Mouse (Mus musculus): ENCODE measurements around the gene Fam25c. TPM values are rescaled to one million over a fixed set of nuclear protein-coding genes. Genes with fewer than 3 reads are reported as not detected.
A peak's percentile ranks its signal among the peaks of the same experiment; 100 is the strongest.

The Fam25c gene
- not detected in 2 replicates for polyA plus RNA-seq (2012; rRNA removed)

DNA sequence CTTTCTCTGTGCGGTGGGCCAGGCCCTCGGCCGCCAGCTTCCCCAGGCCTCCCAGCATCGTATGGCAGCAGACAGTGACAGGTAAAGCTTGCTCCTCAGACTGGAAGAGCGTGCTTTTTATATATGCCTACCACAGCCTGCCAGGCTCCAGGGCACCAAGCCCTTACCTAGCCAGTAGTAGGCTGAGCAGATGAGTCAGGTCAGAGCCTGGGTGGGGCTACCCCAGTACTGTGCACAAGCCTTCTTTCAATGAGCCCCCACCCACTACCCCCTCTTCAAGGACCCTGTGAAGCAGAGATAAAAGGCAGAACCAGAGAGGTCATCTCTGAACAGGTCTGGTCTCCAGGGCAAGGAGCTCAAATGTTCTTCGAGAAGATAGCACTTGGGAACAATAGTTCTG, at the start of gene Fam25c:
Gene Fam25c, minus strand, starts transcription at position 133 of the 400 bp plus-strand sequence.
- DNase-seq (ENCODE audit: low read depth, low spot score): no peak
- 82% methylated on average over 6 of the region's 6 CpGs for WGBS

DNA sequence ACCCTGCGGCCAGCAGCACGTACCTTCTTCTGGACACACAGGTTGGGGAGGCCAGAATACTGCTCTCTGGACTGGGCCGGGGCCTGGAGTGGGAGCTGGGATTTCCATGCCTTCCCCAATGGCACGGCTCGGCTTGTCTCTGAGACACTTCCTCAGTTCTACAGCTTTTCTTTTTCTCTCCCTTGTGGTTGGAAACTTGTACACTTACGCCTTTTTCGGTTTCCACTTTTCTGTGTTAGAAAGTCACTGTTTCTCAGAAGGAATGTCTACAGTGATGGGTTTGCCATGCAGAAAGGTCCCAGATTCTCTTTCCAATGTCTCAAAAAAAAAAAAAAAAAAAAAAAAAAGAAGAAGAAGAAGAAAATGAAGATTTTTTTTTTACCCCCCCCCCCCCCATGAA, 48.2 kb upstream of the Fam25c start:
- WGBS: 94% methylated on average over 7 of the region's 7 CpGs
- DNase-seq (ENCODE audit: low read depth, low spot score): no peak

DNA sequence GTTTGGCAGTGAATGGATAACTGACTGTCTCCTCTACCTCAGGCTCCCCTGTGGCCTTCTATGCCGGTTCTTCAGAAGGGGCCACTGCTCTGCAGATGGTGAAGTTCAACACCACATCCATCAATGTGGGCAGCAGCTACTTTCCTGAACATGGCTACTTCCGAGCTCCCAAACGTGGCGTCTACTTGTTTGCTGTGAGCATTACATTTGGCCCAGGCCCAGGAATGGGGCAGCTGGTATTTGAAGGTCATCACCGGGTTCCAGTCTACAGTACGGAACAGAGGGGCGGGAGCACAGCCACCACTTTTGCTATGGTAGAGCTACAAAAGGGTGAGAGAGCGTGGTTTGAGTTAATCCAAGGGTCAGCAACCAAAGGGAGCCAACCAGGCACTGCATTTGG, 47.6 kb upstream of the Fam25c start:
- no peak for DNase-seq (ENCODE audit: low read depth, low spot score)
- 49% methylated on average over 8 of the region's 8 CpGs for WGBS

DNA sequence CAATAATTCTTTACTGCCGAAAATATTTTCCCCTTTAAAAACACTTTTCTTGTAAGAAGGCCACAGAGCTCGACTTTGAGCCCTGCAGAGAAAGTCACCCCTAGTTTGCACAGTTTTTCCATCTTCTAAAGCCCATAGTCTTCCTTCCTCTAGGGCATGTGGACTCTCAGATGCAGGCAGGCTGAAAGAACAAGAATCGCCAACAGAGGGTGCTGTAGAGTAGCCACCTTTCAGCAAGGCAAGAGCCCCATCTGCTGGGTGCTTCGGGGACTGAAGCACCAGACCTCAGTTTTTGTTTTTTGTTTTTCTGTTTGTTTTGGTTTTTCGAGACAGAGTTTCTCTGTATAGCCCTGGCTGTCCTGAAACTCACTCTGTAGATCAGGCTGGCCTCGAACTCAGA, 45.9 kb upstream of the Fam25c start:
- DNase-seq (ENCODE audit: low read depth, low spot score): peak; percentile 48
- WGBS: 32% methylated on average over 6 of the region's 6 CpGs

DNA sequence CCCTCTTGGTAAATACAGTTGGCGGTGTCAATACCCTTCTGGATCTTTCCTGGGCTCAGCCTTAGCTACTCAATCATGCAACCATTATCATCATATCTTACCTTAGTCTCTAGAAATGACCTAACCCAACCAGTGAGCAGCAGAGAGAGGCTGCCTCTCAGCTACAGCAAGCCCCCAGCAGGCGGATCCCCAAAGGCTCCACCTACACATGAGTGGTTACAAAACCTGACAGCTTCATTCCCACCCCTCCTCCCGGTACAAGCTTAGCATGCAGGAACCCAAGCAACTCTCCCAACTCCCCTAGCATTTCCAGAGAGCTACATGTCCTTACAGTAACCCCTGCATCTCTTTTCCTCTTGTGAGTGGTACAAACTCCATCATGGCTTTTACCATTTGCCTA, 44.8 kb upstream of the Fam25c start:
- WGBS: 89% methylated on average over 3 of the region's 3 CpGs

DNA sequence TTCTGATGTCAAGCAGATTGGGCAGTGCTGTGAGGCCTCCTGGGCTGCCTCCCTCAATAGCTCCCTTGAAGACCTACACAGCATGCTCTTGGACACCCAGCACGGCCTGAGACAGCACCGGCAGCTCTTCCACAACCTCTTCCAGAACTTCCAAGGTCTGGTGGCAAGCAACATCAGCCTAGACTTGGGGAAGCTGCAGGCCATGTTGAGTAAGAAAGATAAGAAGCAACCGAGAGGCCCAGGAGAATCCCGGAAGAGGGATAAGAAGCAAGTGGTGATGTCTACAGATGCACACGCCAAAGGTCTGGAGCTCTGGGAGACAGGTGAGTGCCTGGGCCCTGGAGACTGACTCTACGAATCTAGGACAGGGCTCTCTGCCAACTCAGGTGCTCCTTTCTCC, 44.1 kb upstream of the Fam25c start:
- WGBS: 96% methylated on average over 6 of the region's 6 CpGs
- no peak for DNase-seq (ENCODE audit: low read depth, low spot score)

More for the DNA sequence above, 44.8 kb upstream of the Fam25c start:
- no peak for DNase-seq (ENCODE audit: low read depth, low spot score)

DNA sequence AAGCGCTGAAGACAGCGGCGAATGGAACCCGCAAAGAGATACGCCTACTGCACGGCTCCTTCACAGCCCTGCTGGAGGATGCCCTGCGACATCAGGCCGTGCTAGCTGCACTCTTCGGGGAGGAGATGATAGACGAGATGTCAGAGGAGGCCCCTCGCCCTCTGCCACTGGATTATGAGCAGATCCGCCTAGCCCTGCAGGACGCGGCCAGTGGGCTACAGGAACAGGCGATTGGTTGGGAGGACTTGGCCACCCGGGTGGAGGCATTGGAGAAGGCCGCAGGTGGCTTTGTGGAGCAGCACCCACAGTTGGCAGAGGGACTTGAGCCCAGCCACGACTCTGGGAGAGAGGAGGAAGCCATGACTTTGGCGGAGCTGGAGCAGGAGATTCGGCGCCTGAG, 43.7 kb upstream of the Fam25c start:
- DNase-seq (ENCODE audit: low read depth, low spot score): no peak
- 92% methylated on average over 21 of the region's 21 CpGs for WGBS

DNA sequence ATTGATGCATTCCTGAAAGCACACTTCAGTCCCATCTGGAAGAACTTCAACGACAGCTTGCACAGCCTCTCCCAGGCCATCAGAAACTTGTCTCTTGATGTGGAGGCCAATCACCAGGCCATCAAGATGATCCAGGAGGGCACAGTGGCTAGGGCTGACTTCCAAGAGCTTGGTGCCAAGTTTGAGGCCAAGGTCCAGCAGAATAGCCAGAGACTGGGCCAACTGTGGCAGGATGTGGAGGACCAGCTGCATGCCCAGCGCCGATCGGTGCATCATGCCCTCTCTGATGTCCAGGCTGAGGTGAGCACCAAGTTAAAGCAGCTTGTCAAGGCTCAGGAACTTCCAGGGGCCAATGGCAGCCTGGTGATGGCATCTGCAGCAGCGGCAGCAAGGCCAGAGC, 42.6 kb upstream of the Fam25c start:
- DNase-seq (ENCODE audit: low read depth, low spot score): no peak
- 83% methylated on average over 5 of the region's 5 CpGs for WGBS

DNA sequence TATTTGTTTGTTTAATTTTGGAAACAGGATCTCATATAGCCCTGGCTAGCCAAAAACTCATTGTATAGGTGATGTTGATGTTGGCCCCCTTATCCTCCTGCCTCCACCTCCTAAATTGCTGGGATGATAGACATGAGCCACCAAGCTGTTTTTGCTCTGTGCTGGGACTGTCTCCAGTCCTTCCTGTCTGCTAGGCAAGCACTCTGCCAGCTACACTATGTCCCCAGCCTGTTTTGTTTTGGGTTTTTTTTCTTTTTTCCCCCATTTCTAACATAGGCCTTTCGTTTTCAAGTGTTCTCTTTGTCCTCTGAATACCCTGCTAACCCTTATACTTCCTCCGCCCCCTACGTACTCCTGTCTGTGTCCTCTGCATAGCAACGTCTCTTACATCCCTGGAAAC, 38.1 kb upstream of the Fam25c start:
- DNase-seq (ENCODE audit: low read depth, low spot score): no peak
- WGBS: 74% methylated on average over 4 of the region's 4 CpGs

DNA sequence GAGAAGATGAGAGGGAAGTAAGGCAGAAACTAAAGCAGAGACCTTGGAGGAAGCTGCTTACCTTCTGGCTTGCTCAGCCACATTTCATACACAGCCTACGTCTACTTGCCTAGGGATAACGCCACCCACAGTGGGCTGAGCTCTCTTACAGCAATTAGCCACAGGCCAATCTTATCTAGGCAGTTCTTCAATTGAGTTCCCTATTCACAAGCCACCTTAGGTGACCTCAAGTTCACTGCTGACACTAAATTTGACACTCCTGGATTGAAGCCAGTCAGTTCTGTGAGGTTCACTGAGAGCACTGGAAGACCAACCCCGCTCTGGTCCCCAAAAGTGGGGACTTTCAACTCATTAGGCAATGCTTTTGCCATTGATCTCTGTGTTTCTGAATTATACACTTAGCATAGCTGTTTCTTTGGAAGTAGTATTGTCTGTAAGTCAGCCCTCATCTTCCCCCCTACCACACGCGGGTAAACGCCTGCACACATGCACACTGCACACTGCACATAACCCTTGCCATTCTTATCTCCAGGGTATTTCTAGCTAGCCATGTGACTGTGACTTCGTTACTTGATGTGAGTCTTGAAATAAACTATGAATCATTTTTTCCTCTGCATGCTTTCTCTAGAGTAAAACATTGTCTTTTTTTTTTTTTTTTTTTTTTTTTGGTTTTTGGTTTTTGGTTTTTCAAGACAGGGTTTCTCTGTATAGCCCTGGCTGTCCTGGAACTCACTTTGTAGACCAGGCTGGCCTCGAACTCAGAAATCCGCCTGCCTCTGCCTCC, 27.9 kb upstream of the Fam25c start:
- DNase-seq (ENCODE audit: low read depth, low spot score): no peak
- WGBS: 92% methylated on average over 9 of the region's 9 CpGs

DNA sequence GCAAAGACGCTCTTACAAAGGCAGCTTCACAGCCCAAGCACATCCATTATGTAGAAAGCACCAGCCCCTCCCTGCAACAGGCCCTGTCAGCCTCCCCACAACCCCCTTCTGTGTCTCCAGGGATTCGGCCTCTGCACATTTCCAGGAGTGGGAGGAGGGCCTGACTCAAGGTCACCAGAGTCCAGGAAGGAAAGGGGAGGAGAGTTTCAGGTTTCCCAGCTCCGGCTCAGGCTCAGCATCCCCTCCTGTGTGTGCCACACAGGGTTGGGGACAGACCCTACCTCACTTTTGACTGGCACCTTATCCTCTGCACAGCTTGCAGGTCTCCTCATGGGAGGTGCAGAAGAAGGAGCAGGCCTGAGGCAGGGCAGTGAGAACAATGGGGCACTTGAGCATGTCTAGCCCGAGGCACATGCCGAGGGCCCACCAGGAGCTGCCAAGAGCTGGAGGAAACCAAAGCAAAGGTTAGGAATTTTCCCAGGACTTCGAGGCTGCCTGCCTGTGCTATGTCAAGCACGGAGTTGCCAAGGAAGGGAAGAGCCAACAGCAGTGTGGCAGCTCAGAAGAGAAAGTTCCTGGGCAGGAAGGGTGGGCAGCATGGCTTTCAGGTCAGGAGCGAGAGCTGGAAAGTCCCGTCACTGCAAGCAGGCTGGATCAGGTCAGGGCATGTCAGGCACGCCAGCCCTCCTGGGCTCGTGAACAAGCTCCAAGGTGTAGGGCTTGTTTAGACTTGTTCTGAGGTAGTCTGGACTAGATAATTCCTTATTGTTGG, 23.5 kb upstream of the Fam25c start:
- WGBS: 62% methylated on average over 11 of the region's 11 CpGs

DNA sequence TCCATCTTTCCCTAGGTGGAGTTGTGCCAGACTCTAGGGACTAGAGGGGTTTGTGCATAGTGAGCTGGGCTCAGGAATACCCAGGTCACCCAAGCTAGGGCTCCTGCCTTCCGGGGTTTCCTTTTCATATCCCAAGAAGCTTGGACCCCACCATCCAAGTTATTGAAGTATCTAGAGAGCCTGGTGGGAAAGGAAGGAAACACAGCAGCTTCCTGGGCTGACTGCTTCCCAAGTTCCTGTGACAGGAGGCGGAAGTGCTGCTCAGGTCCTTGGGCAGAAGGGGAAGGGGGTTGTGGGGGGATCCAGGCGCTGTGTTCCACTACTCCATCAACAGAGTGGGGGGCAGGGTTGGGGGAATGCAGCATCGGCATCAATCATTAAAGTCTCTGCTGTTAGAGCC, 21.9 kb upstream of the Fam25c start:
- 81% methylated on average over 4 of the region's 4 CpGs for WGBS
- no peak for DNase-seq (ENCODE audit: low read depth, low spot score)

More for the DNA sequence above, 23.5 kb upstream of the Fam25c start:
- DNase-seq (ENCODE audit: low read depth, low spot score): no peak

DNA sequence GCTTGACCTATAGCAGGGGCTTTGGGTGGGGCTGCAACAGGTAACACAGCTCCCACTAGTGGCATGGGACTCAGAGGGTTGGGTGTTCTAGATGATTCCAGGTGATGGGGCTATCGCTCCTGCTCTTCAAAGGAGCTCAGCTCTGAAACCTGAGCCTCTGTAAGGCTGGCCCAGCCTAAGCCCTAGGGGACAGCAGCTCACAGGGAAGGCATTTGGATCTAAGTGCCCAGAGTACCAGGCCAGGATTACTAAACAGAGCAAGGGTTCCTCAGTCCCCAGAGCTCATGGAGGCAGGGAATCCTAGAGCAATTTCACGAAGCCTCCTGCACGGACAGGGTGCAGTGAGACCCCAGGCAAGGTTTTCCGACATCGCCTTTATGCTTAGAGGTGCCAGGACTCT, 20.7 kb upstream of the Fam25c start:
- 86% methylated on average over 5 of the region's 5 CpGs for WGBS
- DNase-seq (ENCODE audit: low read depth, low spot score): no peak

DNA sequence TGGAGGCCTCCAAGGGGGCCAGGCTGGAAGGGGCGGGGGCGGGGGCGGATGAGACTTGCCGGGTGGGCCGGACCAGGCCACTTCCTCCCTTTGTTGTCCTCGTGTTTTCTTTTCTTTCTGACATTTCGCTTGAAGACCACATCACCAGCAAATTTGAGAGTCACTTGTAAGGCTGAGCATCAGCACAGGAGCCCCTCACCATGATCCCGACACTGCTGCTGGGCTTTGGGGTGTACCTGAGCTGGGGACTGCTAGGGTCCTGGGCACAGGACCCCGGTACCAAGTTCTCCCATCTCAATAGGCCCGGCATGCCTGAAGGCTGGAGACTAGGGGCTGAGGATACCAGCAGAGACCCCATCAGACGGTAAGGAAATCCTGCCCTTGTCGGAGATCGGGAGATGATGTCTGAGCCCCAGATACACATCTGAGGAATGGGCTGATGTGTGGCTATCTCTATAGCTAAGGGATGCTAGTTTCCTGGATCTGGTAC, 20.2 kb upstream of the Fam25c start, which contains the start of gene Mmrn2:
Gene Mmrn2, plus strand, starts transcription at position 51 of the 490 bp plus-strand sequence.
- whole genome bisulfite sequencing: 78% methylated on average over 13 of the region's 13 CpGs
- DNase-seq (ENCODE audit: low read depth, low spot score): no peak

DNA sequence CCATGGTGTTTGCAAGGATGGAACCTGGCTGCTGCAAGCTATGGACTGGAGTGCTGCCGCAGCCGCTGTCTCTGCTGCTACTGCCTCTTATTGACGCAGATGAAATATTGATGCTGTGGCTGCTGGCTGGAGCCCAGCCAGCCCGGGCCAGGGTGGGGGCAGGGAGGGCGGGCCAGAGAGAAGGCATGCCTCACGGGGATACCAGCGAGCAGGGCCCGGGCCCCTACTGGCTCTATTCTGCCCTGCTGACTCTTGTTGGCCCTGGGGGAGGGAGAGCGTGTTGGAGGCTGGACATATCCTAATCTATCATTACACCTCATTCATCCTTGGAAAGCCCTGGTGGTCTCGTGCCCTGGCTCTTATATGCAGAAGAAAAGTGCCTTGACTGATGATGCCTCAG, 19.3 kb upstream of the Fam25c start, which contains the start of gene Sncg:
Gene Sncg, minus strand, starts transcription at position 213 of the 400 bp plus-strand sequence.
- DNase-seq (ENCODE audit: low read depth, low spot score): no peak
- 33% methylated on average over 10 of the region's 10 CpGs for WGBS

DNA sequence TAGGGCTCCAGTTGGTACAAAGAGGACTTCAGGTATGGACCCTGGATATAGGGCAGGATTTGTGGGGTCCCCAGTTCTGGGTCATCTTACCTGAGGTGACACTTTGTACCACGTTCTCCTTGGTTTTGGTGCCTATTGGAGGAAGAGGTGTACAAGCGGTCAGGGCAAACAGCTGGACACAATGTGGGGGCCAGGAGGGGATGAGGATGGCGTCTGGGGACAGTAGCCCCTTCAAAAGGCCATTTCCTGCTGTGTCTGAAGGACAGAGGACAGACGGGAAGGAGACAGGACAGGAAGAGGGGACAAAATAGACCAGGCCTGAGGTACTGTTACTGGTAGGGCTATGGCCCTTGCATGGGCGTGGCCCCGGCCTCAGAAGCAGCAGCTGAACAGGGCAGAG, 18.3 kb upstream of the Fam25c start:
- 79% methylated on average over 6 of the region's 6 CpGs for WGBS
- DNase-seq (ENCODE audit: low read depth, low spot score): no peak

DNA sequence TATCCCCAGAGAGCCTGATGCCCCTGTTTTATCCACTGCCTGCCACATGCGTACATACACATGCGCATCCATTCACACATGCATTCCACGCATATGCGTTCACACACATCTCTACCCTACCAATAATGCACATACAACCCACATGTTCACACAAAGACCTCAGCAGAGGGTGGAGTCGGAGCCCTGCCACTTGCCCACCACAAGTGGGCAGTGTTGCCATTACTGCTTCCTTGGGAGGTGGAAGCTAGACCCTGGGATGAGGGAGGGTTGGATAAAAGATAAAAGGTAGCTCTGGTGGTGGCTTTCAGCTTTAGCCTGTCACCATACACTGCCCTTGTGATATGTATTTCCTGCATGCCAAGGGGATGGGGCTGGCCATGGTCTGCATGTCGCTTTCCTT, 17.4 kb upstream of the Fam25c start:
- DNase-seq (ENCODE audit: low read depth, low spot score): no peak
- 89% methylated on average over 6 of the region's 6 CpGs for WGBS

DNA sequence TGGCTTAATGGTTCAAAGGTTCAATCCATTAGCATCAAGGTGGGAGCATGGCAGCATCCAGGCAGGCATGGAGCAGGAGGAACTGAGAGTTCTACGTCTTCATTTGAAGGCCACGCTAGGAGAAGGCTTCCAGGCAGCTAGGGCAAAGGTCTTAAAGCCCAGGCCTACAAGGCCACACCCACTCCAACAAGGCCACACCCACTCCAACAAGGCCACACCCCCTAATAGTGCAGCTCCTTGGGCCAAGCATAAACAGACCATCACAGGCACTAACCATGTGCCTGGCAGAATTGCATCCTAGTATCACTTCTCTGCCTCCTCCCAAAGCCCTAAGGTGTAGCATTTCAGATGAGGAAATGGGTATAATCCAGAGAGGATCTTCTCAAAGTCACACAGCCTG, 16.5 kb upstream of the Fam25c start:
- DNase-seq (ENCODE audit: low read depth, low spot score): no peak
- 39% methylated on average over 2 of the region's 2 CpGs for WGBS

DNA sequence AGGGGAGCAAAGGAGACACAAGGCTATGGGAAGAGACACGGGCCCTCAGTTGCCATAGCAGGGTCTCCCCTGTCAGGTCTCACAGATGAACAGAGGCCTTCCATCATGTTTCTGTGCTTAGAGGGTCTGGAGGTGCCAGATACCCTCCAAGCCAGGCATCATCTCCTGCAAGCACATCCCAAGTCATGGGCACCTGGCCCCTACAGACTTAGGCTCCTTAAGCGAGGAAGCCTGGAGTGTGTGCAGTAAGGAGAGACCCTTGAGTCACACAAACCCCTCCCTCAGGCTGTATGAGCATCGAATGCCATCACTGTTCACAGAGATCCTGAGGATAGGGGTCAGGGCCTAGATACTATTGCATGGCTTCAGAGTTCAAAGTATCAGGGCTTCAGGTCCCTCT, 15.7 kb upstream of the Fam25c start:
- 91% methylated on average over 3 of the region's 3 CpGs for WGBS
- no peak for DNase-seq (ENCODE audit: low read depth, low spot score)

DNA sequence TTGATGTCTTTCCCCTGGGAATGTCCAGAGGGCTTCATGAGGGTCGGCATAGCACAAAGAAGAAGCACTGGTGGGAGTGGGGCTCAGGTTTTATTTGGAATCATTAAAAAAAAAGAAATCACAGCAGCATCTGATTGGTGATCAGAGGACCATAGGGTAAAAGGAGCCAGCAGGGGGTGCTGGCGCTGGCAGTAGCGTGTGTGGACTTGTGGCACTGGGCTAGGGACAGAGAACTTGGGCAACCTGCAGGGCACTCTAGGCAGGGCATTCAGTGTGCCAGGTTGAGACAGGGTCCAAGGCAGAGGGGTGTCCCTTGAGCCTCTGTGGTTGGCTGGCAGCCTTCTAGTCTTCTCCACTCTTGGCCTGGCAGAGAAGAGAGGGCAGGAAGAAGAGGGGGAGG, 15.0 kb upstream of the Fam25c start:
- 65% methylated on average over 3 of the region's 3 CpGs for WGBS
- no peak for DNase-seq (ENCODE audit: low read depth, low spot score)

DNA sequence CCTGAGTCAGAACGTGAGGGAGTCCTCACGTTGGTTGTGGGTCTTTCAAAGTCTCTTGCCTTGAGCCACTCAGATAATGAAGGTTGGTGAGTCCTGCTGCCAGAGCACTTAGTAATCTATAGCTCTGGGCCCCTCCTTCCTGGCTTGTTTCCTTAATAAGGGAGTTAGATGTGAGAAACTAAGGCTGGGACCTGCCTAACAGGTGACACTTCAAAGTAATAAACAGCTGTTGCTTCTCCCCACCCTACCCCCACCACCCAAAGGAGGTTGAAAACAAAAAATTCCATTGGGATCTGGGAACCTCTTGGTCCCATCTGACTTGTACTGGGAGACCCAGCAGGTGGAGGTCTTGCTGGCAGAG, 9.9 kb upstream of the Fam25c start:
- no peak for DNase-seq (ENCODE audit: low read depth, low spot score)
- 91% methylated on average over 2 of the region's 2 CpGs for WGBS

Data from large intestine, adult 2 months (tissue).